Mouse (Mus musculus): ENCODE data around the gene Tpcn2. TPM values are rescaled to one million over a fixed set of nuclear protein-coding genes. Genes with fewer than 3 reads are reported as not detected.

Tpcn2 gene
- polyA plus RNA-seq, 1 experiment = 34.7 TPM

DNA sequence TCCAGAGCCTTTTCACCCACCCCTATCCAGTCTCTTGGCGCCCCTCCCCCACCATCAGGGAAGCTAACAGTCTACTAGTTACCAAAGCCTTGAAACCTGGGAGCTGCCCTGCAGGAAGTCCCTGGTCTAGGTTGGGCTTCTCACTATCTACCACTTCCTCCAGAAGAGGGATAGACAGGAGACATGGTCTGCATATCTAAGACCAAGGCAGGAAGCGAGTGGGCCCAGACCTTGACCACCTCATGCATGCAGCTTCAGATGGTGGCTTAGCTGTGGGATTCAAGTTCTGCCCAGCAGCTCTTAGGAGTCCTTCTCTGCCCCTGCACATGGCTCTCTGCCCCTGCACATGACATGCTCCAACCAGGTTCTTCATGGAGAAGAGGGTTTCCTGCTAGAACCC is 34.9 kb downstream of the Tpcn2 start:
- WGBS = 33% methylated on average over 2 of the region's 2 CpGs
- TF ChIP-seq POLR2A (IDR thresholded peaks at IDR 0.05; ENCODE audit: borderline replicate concordance, control insufficient read depth, low read depth, low read length) = no peak
- TF ChIP-seq CTCF (IDR thresholded peaks at IDR 0.05; ENCODE audit: control insufficient read depth, insufficient read depth, low read length) = no peak
- no peak overlapping the region for H3K27ac ChIP-seq (ENCODE audit: control insufficient read depth, insufficient read depth, low read depth, low read length, poor library complexity)

DNA sequence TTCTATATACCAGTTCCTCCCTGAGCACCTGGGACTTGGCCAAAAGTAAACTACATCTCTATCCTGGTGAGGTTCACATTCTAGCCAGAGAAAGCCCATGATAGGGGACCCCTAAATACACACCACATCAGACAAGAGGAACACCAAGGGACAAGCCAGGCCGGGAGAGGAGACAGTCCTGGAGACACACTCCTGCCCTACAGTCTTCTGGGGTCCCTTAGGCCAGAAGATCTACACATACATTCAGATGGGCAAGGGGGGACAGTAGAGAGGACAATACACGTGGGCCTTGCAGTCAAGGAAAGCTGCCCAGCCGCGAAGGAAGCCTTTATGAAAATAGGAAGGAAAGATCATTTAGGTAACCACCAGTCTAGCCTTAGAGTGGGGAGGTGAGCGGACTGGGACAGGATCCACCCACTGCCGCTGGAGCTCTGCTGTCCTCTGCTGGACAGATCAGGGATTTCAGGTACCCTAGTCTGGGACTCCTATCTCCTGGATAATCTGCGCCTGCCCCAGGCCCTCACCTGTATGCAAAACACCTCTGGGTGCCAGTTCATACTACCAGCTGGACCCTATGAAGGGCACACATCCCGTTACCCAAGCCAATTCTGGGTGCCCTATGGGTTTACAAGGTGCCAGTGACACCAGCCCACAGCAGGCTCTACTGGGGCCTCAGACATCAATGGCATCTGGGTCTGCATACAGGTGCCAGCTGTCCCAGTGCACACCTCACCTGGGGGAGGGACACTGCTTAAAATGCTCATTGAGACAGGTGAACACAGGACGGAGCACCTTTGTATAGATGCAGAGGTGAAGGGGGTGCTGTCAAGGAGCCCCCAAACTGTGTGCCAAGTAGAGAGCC is 40.7 kb downstream of the Tpcn2 start:
- TF ChIP-seq CTCF (IDR thresholded peaks at IDR 0.05; ENCODE audit: control insufficient read depth, insufficient read depth, low read length) = peak; percentile 98
- no peak for TF ChIP-seq POLR2A (IDR thresholded peaks at IDR 0.05; ENCODE audit: borderline replicate concordance, control insufficient read depth, low read depth, low read length)

More for the DNA sequence above, 34.9 kb downstream of the Tpcn2 start:
- Histone ChIP-seq H3K4me3 (replicated peaks; ENCODE audit: control insufficient read depth, low read depth, low read length) (no peak overlapping the region), H3K4me1 (ENCODE audit: control insufficient read depth, insufficient read depth, low read length) (no peaks in the 10 kb centered on the region; the same call in 1 of the 2 replicates)

GRCm38 (mm10) chr7:145242028-145242427 is 41.8 kb downstream of the Tpcn2 start:
- no peak overlapping the region for H3K4me3 ChIP-seq (replicated peaks; ENCODE audit: control insufficient read depth, low read depth, low read length)
- H3K4me1 ChIP-seq (ENCODE audit: control insufficient read depth, insufficient read depth, low read length) = no peaks in the 10 kb centered on the region
- TF ChIP-seq POLR2A (IDR thresholded peaks at IDR 0.05; ENCODE audit: borderline replicate concordance, control insufficient read depth, low read depth, low read length) = no peak
- TF ChIP-seq CTCF (IDR thresholded peaks at IDR 0.05; ENCODE audit: control insufficient read depth, insufficient read depth, low read length) = no peak
- H3K27ac ChIP-seq (ENCODE audit: control insufficient read depth, insufficient read depth, low read depth, low read length, poor library complexity) = no peak overlapping the region
- WGBS = 66% methylated on average over 9 of the region's 9 CpGs

More for the DNA sequence above, 40.7 kb downstream of the Tpcn2 start:
- Histone ChIP-seq H3K4me3 (replicated peaks; ENCODE audit: control insufficient read depth, low read depth, low read length) (no peak overlapping the region), H3K27ac (ENCODE audit: control insufficient read depth, insufficient read depth, low read depth, low read length, poor library complexity) (no peak overlapping the region), H3K4me1 (ENCODE audit: control insufficient read depth, insufficient read depth, low read length) (no peaks in the 10 kb centered on the region)
- 13% methylated on average over 9 of the region's 9 CpGs for WGBS

DNA sequence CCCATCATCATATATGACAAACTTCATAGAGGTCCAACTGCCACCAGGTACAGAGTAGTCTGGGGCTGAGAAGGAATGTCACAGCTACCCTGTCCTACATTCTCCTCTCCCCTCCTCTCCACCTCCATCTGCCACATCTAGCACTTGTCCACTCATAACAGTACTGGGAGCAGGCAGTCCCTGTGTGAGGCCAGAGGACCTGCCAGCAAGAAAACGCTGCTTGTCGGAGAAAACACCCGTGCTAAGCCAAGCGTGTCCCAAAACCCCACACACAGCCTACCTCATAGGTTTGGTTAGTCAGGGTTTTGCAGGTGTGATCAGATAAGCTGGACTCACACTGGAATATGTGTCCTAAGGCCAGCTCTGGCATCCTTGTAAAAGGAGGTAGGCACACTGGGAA is 42.9 kb downstream of the Tpcn2 start:
- Histone ChIP-seq H3K27ac (ENCODE audit: control insufficient read depth, insufficient read depth, low read depth, low read length, poor library complexity) (no peak overlapping the region), H3K4me1 (ENCODE audit: control insufficient read depth, insufficient read depth, low read length) (no peaks in the 10 kb centered on the region), H3K4me3 (replicated peaks; ENCODE audit: control insufficient read depth, low read depth, low read length) (no peak overlapping the region)
- TF ChIP-seq CTCF (IDR thresholded peaks at IDR 0.05; ENCODE audit: control insufficient read depth, insufficient read depth, low read length) = no peak
- no peak for TF ChIP-seq POLR2A (IDR thresholded peaks at IDR 0.05; ENCODE audit: borderline replicate concordance, control insufficient read depth, low read depth, low read length)
- 81% methylated on average over 4 of the region's 4 CpGs for WGBS

DNA sequence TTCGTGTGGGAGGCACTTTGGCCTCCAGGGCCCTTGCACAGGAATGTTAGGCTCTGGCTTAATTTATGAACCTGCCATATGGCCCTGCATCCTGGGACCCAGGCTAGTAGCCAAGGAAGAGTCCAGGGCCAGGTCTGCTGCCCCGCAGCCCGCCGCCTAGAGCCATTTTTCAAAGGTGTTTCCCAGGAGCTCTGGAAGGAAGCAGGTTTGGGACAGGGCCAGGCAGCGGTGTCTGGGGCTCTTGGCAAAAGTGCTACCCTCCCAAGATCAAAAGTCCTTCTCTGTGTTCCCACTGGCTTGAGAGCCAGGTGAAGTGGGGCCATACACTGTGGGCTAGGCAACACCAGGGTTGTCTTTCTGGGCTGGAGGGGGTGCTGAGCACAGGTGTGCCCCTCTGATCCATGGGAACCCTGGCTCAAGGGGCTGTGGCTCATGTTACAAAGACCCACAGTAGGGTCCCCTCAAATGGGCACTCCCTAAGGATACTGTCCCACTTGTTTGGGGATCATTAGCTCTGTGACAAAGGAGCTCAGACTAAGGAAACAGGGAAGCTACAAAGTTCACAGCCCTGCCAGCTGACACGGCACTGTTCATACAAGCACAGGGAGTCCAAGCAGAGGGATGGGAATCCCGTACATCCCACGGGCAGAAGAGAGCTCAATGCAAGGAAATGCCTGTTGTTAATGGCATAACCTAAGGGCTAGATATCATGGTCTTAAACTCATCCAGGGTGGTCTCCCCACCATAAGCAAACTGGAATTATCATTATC is 43.9 kb downstream of the Tpcn2 start:
- Histone ChIP-seq H3K4me1 (ENCODE audit: control insufficient read depth, insufficient read depth, low read length) (no peaks in the 10 kb centered on the region), H3K4me3 (replicated peaks; ENCODE audit: control insufficient read depth, low read depth, low read length) (no peak overlapping the region), H3K27ac (ENCODE audit: control insufficient read depth, insufficient read depth, low read depth, low read length, poor library complexity) (no peak overlapping the region)
- WGBS = 80% methylated on average over 8 of the region's 8 CpGs
- no peak for TF ChIP-seq CTCF (IDR thresholded peaks at IDR 0.05; ENCODE audit: control insufficient read depth, insufficient read depth, low read length)
- TF ChIP-seq POLR2A (IDR thresholded peaks at IDR 0.05; ENCODE audit: borderline replicate concordance, control insufficient read depth, low read depth, low read length) = no peak

DNA sequence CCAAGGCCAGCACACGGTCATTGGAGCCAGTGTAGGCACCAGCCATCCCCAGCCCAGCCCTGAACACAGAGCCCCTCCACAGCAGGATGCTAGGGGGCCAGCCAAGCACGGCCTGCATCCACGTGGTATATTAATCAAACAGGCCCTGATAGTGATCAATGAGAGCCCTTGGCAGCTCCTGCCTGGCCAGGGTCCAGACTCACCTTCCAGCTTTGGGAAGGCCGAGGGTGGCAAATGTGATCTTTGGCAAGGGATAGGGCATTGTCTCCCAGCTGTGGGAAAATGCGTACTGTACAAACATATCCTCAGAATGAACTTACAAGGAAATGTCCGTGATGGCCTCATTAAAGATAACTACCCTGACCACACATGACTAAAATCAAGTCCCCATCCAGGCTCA is 44.7 kb downstream of the Tpcn2 start:
- WGBS = 81% methylated on average over 6 of the region's 6 CpGs
- H3K4me1 ChIP-seq (ENCODE audit: control insufficient read depth, insufficient read depth, low read length) = no peaks in the 10 kb centered on the region
- no peak overlapping the region for H3K4me3 ChIP-seq (replicated peaks; ENCODE audit: control insufficient read depth, low read depth, low read length)
- TF ChIP-seq CTCF (IDR thresholded peaks at IDR 0.05; ENCODE audit: control insufficient read depth, insufficient read depth, low read length) (no peak), POLR2A (IDR thresholded peaks at IDR 0.05; ENCODE audit: borderline replicate concordance, control insufficient read depth, low read depth, low read length) (no peak)
- H3K27ac ChIP-seq (ENCODE audit: control insufficient read depth, insufficient read depth, low read depth, low read length, poor library complexity) = no peak overlapping the region

DNA sequence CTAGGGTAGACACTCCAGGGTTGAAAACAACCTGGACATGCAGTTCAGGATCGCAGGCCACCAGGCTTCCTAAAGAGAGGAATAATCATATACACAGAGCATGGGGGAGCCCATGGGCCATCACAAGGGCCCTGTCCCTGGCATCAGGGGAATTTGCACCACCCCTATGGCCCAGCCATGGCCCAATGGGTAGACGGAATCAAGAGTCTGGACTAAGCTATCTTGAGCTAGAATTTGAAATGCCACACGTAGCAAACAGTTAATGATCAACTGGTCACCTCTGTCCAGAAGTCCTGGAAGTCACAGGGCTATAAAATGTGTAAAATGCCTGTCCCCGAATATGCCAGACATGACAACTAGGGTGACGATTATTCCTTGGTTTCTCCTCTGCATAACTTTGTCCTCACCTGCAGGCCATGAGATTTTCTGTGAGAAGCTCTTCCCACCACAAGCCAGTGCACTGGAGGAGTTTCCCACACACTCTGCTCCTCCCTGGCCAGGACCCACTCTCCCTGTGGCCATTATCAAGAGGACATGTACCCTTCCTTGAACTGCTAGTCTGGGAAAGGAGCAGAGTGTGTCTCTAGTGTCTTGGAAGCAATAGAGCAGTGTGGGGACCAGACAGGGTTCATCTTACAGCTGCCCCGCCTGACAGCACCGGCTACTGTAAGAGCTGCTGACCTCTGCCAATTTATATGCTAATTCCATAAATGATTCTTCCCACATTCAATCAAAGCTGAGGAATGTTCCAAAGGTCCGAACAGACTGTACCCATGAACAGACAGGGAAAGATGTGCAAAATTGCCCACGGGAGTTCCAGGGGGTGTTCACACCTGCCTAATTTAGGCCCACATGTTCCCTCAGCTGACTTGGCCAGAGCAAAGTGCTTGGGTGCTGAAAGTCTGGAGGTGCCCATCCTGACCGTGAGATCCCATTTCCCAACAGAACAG is 48.7 kb downstream of the Tpcn2 start:
- Histone ChIP-seq H3K4me1 (ENCODE audit: control insufficient read depth, insufficient read depth, low read length) (no peaks in the 10 kb centered on the region), H3K27ac (ENCODE audit: control insufficient read depth, insufficient read depth, low read depth, low read length, poor library complexity) (no peak overlapping the region), H3K4me3 (replicated peaks; ENCODE audit: control insufficient read depth, low read depth, low read length) (no peak overlapping the region)
- WGBS = 78% methylated on average over 10 of the region's 10 CpGs
- TF ChIP-seq POLR2A (IDR thresholded peaks at IDR 0.05; ENCODE audit: borderline replicate concordance, control insufficient read depth, low read depth, low read length) (no peak), CTCF (IDR thresholded peaks at IDR 0.05; ENCODE audit: control insufficient read depth, insufficient read depth, low read length) (no peak)

Measured in bone marrow, adult 2 months (tissue).